Mouse (Mus musculus): ENCODE measurements around the gene Sash1.

The Sash1 gene

DNA sequence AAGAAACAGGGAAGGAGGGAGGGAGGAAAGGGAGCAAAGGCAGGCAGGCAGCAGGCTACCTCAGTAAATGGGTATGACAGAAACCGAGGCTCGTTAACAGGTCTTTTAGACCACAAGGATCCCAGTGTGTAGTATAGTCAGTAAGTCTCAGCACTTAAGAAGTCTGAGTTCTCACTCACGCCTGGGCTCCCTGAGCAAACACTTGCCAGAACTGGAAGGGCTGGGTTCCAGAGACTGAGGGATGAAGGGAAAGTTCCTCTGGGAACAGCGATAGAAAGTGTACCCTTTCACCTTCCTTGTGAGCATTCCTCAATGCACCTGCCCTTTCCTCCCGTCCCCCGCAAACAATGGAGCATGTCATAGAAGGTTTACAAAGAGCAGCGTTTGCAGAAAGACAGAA, 16.5 kb upstream of the Sash1 start:
- no peak for DNase-seq (ENCODE audit: low read depth, low spot score)

DNA sequence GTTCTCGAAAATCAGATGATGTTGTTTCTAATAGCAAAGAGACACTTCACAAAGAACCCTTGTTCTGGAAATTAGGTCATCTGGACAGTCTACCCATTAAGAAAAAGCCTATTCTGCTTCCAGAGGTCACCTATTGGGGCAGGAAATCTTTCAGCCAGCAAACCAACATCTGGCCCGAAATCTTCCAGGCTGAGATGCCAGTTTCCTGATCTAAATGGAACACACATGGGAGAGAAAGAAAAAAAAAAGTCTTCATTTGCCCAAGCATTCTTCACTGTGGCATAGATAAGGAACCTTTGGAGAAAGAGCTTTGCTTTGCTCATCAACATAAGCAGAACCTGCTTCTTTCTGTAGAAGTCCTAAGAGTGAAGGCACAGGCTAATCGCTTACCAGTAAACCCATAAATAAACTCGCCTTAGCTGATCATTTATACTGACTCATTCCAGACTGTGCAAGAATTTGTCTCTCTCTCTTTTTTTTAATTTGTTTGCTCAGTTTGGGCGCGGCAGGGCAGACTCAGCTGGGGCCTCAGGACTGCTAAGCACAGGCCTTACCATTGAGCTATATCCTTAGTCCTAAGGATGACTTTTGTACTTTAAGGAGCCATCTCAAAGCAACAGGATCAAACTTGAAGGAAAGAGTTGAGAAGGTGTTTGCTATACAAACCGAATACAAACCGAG, 13.1 kb upstream of the Sash1 start:
- DNase-seq (ENCODE audit: low read depth, low spot score) = no peak

DNA sequence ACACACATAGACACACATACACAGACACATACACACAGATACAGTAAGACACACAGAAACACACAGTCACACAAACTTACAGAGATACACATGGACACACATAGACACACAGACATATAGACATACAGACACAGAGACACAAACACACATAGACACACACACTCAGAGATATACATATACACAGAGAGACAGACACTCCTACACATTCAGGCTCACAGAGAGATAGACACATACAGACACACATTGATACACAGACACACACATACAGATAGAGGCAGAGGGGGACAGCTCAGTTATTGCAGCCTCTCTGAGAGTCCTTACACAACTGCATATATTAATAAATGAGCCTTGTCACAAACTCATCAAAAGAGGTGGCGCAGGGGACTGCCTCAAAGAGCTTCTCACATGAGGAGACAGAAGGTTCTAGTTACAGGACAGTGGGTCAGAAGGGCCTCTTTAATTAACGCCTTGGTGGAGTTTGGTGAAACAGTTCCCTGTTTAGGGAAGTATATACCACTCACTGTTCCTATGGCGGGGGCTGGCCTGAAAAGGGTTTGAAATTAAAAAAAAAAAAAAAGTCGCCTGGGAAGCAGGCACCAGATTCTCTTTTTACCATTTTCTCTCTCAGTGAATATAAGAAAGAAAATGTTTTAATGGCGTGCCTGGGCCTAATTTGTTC, 12.4 kb upstream of the Sash1 start:
- no peak for DNase-seq (ENCODE audit: low read depth, low spot score)

DNA sequence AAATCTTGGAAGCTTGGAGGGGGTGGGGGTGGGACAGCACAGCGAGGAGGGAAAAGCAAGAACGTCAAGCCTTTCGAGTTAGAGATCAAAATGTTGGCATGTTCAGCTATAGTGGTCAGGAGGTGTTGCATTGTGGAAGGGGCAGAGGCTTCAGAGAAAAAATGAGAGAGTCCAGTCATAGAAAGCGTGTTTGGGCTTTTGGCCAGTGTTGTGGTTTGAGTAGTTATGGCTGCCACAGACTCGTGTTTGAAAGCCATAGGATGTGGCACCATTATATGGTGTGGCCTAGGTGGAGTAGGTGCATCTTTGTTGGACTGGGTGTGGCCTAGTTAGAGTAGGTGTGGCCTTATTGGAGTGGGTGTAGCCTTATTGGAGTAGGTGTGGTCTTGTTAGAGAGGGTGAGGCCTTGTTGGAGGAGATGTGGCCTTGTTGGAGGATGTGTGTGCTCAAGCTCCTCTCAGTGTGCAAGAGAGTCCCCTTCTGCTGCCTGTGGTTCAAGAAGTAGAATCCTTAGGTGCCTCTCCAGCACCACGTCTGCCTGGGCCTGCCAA, 9.2 kb upstream of the Sash1 start:
- DNase-seq (ENCODE audit: low read depth, low spot score) = no peak

DNA sequence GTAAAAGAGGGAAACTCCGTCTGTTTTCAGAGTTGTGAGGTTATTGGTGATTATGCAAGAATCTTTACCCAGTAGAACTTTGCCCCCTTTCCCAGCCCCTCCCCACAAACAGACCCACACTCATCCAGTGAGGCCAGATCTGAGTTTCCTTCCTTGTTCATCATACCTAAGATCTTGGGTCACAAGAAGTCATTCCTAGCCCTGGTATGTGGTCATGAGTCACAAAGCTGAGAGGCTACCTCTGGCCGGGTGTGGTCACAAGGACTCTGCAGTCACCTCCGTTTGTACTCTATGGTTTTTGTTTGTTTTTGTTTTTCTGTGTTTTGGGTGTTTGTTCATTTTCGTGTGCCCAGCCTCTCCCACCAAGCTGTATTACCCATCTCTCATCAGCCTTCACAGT, 4.6 kb upstream of the Sash1 start:
- no peak for DNase-seq (ENCODE audit: low read depth, low spot score)

DNA sequence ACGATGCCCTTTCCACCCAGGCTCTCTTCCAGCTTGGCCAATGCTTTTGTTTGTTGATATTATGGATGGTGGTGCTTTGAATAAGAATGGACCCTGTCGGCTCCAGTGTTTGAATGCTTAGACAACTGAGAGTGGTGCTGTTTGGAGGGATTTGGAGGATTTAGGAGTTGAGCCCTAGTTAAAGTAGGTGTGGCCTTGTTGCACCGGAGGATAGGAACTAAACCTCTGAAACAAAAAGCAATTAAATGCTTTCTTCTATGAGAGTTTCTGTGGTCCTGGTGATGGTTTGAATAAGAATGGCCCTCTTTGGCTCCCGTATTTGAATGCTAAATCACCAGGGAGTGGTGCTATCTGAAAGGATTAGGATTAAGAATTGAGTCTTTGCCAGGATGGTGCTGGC, 3.5 kb upstream of the Sash1 start:
- DNase-seq (ENCODE audit: low read depth, low spot score) = no peak

DNA sequence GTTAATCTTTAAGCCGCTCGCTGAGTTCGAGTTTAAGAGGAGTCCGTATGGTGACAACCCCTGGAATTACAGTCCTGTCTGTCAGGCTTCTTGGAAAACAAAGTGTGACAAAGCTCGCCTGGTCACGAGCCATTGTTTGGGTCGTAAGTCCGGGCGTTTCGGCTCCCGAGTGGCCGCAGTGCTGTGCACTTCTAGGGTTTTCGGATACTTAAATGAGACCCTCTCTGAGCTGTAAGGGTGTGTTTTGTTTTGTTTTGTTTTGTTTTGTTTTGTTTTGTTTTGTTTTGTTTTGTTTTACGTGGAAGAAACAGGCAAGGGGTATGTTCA, 621 bp upstream of the Sash1 start:
- DNase-seq (ENCODE audit: low read depth, low spot score) = no peak

- peak; percentile 11 for DNase-seq (ENCODE audit: low read depth, low spot score)
Observed at GRCm38 (mm10) chr10:8885201-8885600, 669 bp downstream of the Sash1 start.

- no peak for DNase-seq (ENCODE audit: low read depth, low spot score)
Observed at GRCm38 (mm10) chr10:8884565-8884964, 1.3 kb downstream of the Sash1 start.

DNA sequence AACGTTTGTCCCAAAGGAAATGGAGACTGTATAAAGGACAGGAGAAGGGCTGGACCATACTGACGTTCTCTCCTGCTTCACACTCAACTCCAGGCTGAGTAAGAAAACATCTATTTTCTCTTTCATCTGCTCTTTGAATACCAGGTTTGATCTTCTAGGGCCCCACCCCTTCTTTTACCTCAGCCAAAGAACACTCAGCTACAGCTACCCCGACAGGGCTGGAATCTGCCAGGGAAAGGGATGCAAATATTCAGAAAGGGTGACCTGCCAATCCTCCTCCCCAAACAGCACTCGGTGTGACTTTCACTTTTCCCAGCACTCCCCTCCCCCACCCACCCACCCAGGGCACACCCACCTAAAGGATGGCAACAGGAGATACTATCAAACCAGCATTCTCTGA, 2.2 kb downstream of the Sash1 start:
- no peak for DNase-seq (ENCODE audit: low read depth, low spot score)

DNA sequence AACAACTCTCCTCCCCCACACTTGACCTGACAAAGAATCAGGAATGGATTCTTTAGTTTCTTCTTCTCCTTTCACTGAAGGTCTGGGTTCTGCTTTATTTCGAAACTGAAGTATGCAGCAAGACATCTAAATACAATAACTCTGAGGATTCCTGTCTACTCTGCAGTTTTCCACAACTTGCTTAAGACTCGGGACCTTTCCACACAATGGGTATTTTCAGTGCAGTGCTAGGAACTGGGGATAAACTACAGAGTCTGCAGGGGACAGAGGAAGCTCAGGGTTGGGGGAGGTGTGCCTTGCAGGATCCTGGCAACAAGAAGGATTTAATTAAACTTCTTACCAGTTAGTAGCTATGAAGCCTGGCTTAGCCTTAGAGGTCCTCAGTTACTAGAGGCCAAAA, 4.1 kb downstream of the Sash1 start:
- DNase-seq (ENCODE audit: low read depth, low spot score) = no peak

- DNase-seq (ENCODE audit: low read depth, low spot score) = no peak
Observed at GRCm38 (mm10) chr10:8880950-8881675, 4.8 kb downstream of the Sash1 start.

DNA sequence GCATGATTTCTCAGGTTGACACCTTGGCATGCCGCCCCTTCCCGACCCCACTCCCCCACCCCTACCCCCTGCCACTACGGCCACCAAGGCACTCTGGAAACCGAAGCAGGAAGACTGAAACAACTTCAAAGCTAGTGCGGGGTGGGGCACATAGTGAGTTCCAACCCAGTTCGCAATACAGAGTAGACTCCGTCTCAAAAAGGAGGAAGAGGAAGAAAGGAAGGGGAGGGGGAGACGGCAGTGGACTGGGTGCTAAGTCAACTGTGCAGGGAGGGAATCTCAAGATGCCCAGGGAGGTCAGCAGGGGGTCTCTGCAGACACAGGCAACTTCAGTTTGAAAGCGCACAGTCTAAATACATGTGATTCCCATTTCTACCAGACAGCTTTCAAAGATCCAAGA, 7.0 kb downstream of the Sash1 start:
- DNase-seq (ENCODE audit: low read depth, low spot score) = no peak

GRCm38 (mm10) chr10:8878381-8878780, 7.5 kb downstream of the Sash1 start:
- no peak for DNase-seq (ENCODE audit: low read depth, low spot score)

GRCm38 (mm10) chr10:8873631-8874370, 12.1 kb downstream of the Sash1 start:
- DNase-seq (ENCODE audit: low read depth, low spot score) = no peak

GRCm38 (mm10) chr10:8872788-8873187, 13.1 kb downstream of the Sash1 start:
- no peak for DNase-seq (ENCODE audit: low read depth, low spot score)

GRCm38 (mm10) chr10:8871935-8872334, 13.9 kb downstream of the Sash1 start:
- DNase-seq (ENCODE audit: low read depth, low spot score) = no peak

DNA sequence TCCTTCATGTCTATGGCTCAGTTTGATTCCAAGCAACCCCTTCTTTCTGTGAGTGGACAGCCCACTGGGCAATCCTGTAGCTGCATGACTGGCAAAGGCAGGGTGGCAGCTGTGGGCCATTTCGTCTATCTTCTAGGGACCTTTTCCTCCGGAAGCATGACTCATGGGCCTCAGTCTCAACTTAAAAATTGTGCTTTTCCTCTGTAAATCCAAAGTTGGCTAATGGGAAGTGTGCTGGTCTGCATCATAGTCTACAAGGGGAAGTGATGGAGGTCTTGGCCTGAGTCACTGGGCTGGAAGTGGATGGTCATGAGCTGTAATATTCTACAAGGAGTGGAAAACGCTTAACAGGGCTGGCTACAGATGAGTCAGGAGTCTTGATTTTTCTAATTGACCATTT, 15.5 kb downstream of the Sash1 start:
- no peak for DNase-seq (ENCODE audit: low read depth, low spot score)

GRCm38 (mm10) chr10:8866062-8866642, 19.7 kb downstream of the Sash1 start:
- no peak for DNase-seq (ENCODE audit: low read depth, low spot score)

DNA sequence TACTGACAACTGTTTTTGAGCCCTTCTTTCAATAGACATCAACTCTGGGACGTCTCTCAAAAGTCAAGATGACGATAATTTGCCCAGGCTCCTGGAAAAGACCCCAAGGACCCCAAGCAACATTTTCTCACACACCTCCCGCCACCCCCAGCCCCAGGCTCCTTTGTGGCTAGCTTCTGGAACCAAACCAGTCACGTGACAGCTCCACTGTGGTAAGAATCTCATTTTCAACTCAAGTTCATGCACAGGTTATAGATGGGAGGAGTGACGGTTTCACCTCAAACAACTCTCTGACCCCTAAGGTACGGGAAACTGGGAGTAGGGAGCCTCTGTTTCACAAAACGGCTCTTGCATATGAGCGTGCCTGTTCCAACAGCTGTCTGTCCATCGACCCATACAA, 25.2 kb downstream of the Sash1 start:
- no peak for DNase-seq (ENCODE audit: low read depth, low spot score)

GRCm38 (mm10) chr10:8858718-8859117, 27.2 kb downstream of the Sash1 start:
- DNase-seq (ENCODE audit: low read depth, low spot score) = no peak

DNA sequence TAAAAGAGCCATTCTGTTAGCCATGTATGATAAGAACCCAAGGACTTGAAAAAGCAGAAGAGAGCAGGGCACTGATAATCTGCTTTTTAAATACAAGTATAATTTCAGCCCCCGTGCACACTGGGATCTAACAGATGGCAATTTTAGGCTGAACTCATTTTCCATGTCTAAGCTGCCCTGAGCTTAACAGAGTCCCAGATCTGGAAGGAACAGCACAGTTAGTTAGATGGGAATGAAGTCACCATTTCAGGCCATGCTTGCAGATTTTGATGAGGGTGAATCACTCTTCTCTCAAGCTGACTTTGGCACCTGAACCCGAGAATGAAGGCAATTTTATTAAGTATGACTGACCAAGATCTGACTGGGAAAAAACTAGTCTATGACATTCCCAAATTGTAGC, 28.9 kb downstream of the Sash1 start:
- DNase-seq (ENCODE audit: low read depth, low spot score) = no peak
